Mouse (Mus musculus) ES-Bruce4 (cell line): ENCODE measurements around the gene Msrb1.

Source experiments
- CTCF ChIP-seq: IDR thresholded peaks from one replicate; pipeline ENCODE4 v1.8.1; 2011; ENCODE audit warnings: low read depth, low read length
- EP300 ChIP-seq: IDR thresholded peaks from 2 replicates; pipeline ENCODE4 v1.6.1; 2011; ENCODE audit warnings: low read depth, low read length; ENCODE audit not compliant: insufficient read depth

- no peak for TF ChIP-seq EP300
- no peak for TF ChIP-seq CTCF
Measured at GRCm38 (mm10) chr17:24716166-24716682, 20.2 kb upstream of the Msrb1 start.
